Mouse (Mus musculus) cortical plate, adult 2 months (tissue): ENCODE results near the gene Zbtb20.

Experiments
- CTCF ChIP-seq: fragments of 200-500 bp; IDR thresholded peaks from 2 replicates; pipeline ENCODE4 v1.5.1; 2011; ENCODE audit warnings: mild to moderate bottlenecking, control low read depth, low read length; ENCODE audit not compliant: insufficient read depth; ENCODE audit errors: extremely low read depth
- POLR2A ChIP-seq: fragments of 200-500 bp; IDR thresholded peaks from 2 replicates; pipeline ENCODE4 v1.6.1; 2011; ENCODE audit warnings: mild to moderate bottlenecking, low read length, control low read depth; ENCODE audit not compliant: insufficient read depth; ENCODE audit errors: extremely low read depth

DNA sequence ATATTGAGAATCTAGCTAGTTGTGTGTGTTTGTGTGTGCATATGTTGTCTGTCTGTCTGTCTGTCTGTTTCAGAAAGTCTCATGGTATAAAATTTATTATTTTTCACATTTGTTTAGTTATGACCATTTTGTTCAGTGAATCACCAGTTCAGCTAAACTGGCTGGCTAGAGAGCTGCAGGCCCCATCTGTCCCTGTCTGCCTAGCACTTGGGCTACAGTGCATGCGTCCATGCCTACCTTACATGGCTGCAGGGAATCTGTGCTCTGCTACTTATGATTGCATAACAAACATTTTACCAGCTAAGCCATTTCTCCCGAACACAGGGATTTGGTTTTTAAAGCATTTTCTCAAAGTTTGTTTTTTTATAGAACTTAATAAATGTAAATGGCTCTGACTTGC, 150.7 kb downstream of the Zbtb20 start:
- TF ChIP-seq CTCF: no peak
- no peak for TF ChIP-seq POLR2A
